In the genomic region with DNA sequence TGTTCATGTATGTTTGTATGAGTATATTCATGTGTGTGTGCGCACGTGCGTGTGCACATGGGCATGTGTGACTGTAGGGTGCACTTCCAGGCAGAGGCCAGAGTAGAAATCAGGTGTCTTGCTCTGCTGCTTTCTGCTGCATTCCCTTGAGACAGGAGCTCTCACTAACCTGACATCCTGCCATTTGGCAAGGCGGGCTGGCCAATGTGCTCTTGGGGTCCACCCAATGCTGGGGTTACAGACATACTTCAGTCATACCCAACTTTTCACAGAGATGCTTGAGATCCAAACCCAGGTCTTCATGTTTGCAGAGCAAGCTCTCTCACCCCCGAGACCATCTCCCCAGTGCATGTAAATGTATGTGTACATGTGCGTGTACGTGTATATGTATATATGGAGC, we compare ENCODE assay signal across 32 mouse cellular contexts.
"Had no signal": no experiment of that assay in that cellular context is flagged by ENCODE, and none has a peak within 500 bp of the region (broad histone marks: within the 10 kb centered on the region; RNA-seq: fewer than 3 reads in every experiment).

No protein-coding gene starts in this region.

- DNase-seq: left cerebral cortex, postnatal 4 days; liver; liver, embryonic 13.5 days; liver, postnatal 0 days; lung, adult 18-20 months; lung, embryonic 14.5 days; lung, postnatal 10 days; lung, postnatal 14 days; lung, postnatal 36 days; lung, postnatal 4 days; midbrain, embryonic 14.5 days had no signal

- H3K9ac ChIP-seq: limb, embryonic 12.5 days; limb, embryonic 13.5 days; limb, embryonic 15.5 days; liver, embryonic 12.5 days; liver, embryonic 13.5 days; liver, embryonic 14.5 days; liver, embryonic 15.5 days; liver, postnatal 0 days; lung, embryonic 14.5 days; lung, embryonic 15.5 days; midbrain, embryonic 12.5 days; midbrain, embryonic 13.5 days; midbrain, embryonic 15.5 days; neural tube, embryonic 12.5 days; neural tube, embryonic 13.5 days had no signal

- H3K36me3 ChIP-seq: limb, embryonic 10.5 days; limb, embryonic 12.5 days; limb, embryonic 13.5 days; limb, embryonic 15.5 days; liver, embryonic 12.5 days; liver, embryonic 13.5 days; liver, embryonic 15.5 days; lung, embryonic 15.5 days; midbrain, embryonic 10.5 days; midbrain, embryonic 12.5 days; midbrain, embryonic 13.5 days; midbrain, embryonic 15.5 days; neural tube, embryonic 12.5 days; neural tube, embryonic 13.5 days had no signal

- H3K27ac ChIP-seq: limb, embryonic 10.5 days; limb, embryonic 12.5 days; limb, embryonic 13.5 days; limb, embryonic 15.5 days; liver, embryonic 12.5 days; liver, embryonic 13.5 days; liver, embryonic 14.5 days; liver, embryonic 15.5 days; lung, embryonic 15.5 days; macrophage; midbrain, embryonic 10.5 days; midbrain, embryonic 12.5 days; midbrain, embryonic 13.5 days; midbrain, embryonic 15.5 days; neural tube, embryonic 12.5 days; neural tube, embryonic 13.5 days had no signal

- H3K4me1 ChIP-seq: limb, embryonic 10.5 days; limb, embryonic 12.5 days; limb, embryonic 13.5 days; limb, embryonic 15.5 days; liver, embryonic 12.5 days; liver, embryonic 13.5 days; liver, embryonic 15.5 days; lung, embryonic 15.5 days; midbrain, embryonic 10.5 days; midbrain, embryonic 12.5 days; midbrain, embryonic 13.5 days; midbrain, embryonic 15.5 days; neural tube, embryonic 12.5 days; neural tube, embryonic 13.5 days had no signal

- H3K4me3 ChIP-seq: limb, embryonic 10.5 days; limb, embryonic 12.5 days; limb, embryonic 13.5 days; limb, embryonic 15.5 days; liver, embryonic 12.5 days; liver, embryonic 13.5 days; liver, embryonic 15.5 days; lung, embryonic 15.5 days; megakaryocyte, embryonic 14.5 days; midbrain, embryonic 10.5 days; midbrain, embryonic 12.5 days; midbrain, embryonic 13.5 days; midbrain, embryonic 15.5 days; myocyte; neural tube, embryonic 12.5 days; neural tube, embryonic 13.5 days had no signal

- ATAC-seq: liver, embryonic 12.5 days; liver, postnatal 0 days; lung, postnatal 0 days; midbrain, embryonic 13.5 days; midbrain, embryonic 15.5 days; midbrain, embryonic 16.5 days had no signal

- H3K4me2 ChIP-seq: limb, embryonic 12.5 days; limb, embryonic 13.5 days; limb, embryonic 15.5 days; liver, embryonic 11.5 days; liver, embryonic 12.5 days; liver, embryonic 13.5 days; liver, embryonic 15.5 days; lung, embryonic 14.5 days; lung, embryonic 15.5 days; midbrain, embryonic 11.5 days; midbrain, embryonic 12.5 days; midbrain, embryonic 13.5 days; midbrain, embryonic 15.5 days; neural tube, embryonic 12.5 days; neural tube, embryonic 13.5 days had no signal

- H3K27me3 ChIP-seq: limb, embryonic 12.5 days; limb, embryonic 13.5 days; limb, embryonic 15.5 days; liver, embryonic 12.5 days; liver, embryonic 13.5 days; liver, embryonic 15.5 days; lung, embryonic 15.5 days; midbrain, embryonic 12.5 days; midbrain, embryonic 13.5 days; midbrain, embryonic 15.5 days; neural tube, embryonic 12.5 days; neural tube, embryonic 13.5 days had no signal

- H3K9me3 ChIP-seq: limb, embryonic 10.5 days; limb, embryonic 15.5 days; liver, embryonic 12.5 days; liver, embryonic 13.5 days; liver, embryonic 15.5 days; lung, embryonic 15.5 days; midbrain, embryonic 10.5 days; midbrain, embryonic 12.5 days; midbrain, embryonic 13.5 days; midbrain, embryonic 15.5 days; neural tube, embryonic 12.5 days; neural tube, embryonic 13.5 days had no signal
